Mouse (Mus musculus): ENCODE data around the gene Ado.

DNA sequence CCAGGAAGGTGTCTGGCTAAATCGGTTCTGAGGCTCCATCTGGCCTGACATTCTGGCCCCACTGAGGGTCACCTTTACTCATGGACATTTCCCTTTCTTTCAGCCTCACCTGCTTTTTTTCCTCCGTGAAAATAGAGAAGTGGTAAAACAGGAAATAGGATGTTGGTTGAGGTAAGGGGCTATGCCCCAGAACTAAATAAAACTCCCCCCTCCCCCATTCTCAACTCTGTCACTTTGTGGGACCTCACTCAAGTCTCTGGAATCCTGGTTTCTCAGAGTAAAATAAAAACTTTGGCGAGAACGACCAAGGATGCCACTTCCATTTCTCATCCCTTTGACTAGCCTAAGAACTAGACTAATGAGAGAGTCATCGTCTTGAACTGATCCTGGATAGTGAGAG, 44.7 kb downstream of the Ado start:
- TF ChIP-seq POLR2A (IDR thresholded peaks at IDR 0.05; ENCODE audit: borderline replicate concordance, extremely low read depth, low read depth, low read length) (no peak), CTCF (IDR thresholded peaks at IDR 0.05; ENCODE audit: insufficient read depth, low read length) (no peak)

Data from lung, adult 2 months (tissue).